Mouse (Mus musculus) heart, adult 2 months (tissue): Measurements from ENCODE around the gene Golt1b.

Source experiments
- CTCF ChIP-seq: fragments of 200-600 bp; IDR thresholded peaks from 2 replicates; pipeline ENCODE4 v1.8.1; 2022; ENCODE audit warnings: antibody characterized with exemption, mild to moderate bottlenecking, moderate library complexity
- EP300 ChIP-seq: fragments of 200-500 bp; IDR thresholded peaks from 2 replicates; pipeline ENCODE4 v1.6.1; 2011; ENCODE audit warnings: low read depth, low read length, control low read depth; ENCODE audit not compliant: insufficient read depth
- POLR2A ChIP-seq: fragments of 200-500 bp; IDR thresholded peaks from 2 replicates; pipeline ENCODE4 v1.6.1; 2011; ENCODE audit warnings: mild to moderate bottlenecking, low read depth, low read length, control low read depth; ENCODE audit not compliant: insufficient read depth

- no peak for TF ChIP-seq POLR2A
- TF ChIP-seq CTCF, result no peak
- no peak for TF ChIP-seq EP300
Measured at GRCm38 (mm10) chr6:142338961-142339360, 48.1 kb upstream of the Golt1b start.
